Mouse (Mus musculus) embryonic facial prominence, embryonic 11.5 days (tissue): Measurements from ENCODE around the gene Med9. TPM values are rescaled to one million over a fixed set of nuclear protein-coding genes. Genes with fewer than 3 reads are reported as not detected.

Experiments used
- ATAC-seq: fragments of 200-750 bp; cut with Nextera tagmentation; replicated peaks from 2 replicates; pipeline ENCODE4 v1.8.0; 2017; ENCODE audit warnings: low read depth; ENCODE audit not compliant: insufficient number of reproducible peaks, low FRiP score, low TSS enrichment
- DNase-seq: peaks from one replicate; pipeline ENCODE4 v3.0.0-alpha.2; 2015; ENCODE audit warnings: low spot score
- H3K27ac ChIP-seq: fragments of 300-500 bp; sonication (generic); replicated peaks from 2 replicates; pipeline ENCODE4 v1.5.1; 2014; ENCODE audit warnings: mild to moderate bottlenecking, low read depth, low read length, control low read depth
- H3K27me3 ChIP-seq: fragments of 300-500 bp; sonication (generic); 2 replicates; pipeline ENCODE4 v1.6.1; 2014; ENCODE audit warnings: mild to moderate bottlenecking, low read length, moderate library complexity, mixed read lengths; ENCODE audit not compliant: control insufficient read depth, insufficient read depth
- H3K36me3 ChIP-seq: fragments of 300-500 bp; sonication (generic); replicated peaks from 2 replicates; pipeline ENCODE4 v1.6.1; 2014; ENCODE audit warnings: low read depth, mild to moderate bottlenecking, low read length, moderate library complexity, mixed read lengths; ENCODE audit not compliant: control insufficient read depth, insufficient read depth
- H3K4me1 ChIP-seq: fragments of 300-500 bp; sonication (generic); 2 replicates; pipeline ENCODE4 v1.6.1; 2014; ENCODE audit warnings: low read length, mixed read lengths; ENCODE audit not compliant: control insufficient read depth, insufficient read depth
- H3K4me2 ChIP-seq: fragments of 300-500 bp; sonication (generic); 2 replicates; pipeline ENCODE4 v1.6.1; 2014; ENCODE audit warnings: low read depth, mild to moderate bottlenecking, control low read depth, low read length, moderate library complexity
- H3K4me3 ChIP-seq: fragments of 300-500 bp; sonication (generic); 2 replicates; pipeline ENCODE4 v1.5.1; 2014; ENCODE audit warnings: low read depth, low read length, control low read depth
- H3K9ac ChIP-seq: fragments of 300-500 bp; sonication (generic); replicated peaks from 2 replicates; pipeline ENCODE4 v1.6.1; 2014; ENCODE audit warnings: mild to moderate bottlenecking, control low read depth, low read length
- H3K9me3 ChIP-seq: fragments of 300-500 bp; sonication (generic); replicated peaks from 2 replicates; pipeline ENCODE4 v1.6.1; 2016; ENCODE audit warnings: mild to moderate bottlenecking, low read length, inconsistent platforms, mixed read lengths; ENCODE audit not compliant: control insufficient read depth
- WGBS: fragments of 180-500 bp; shearing (Covaris S2); extraction: QIAGEN DNeasy Blood & Tissue Kit; methylation state at CpG from one replicate; pipeline ENCODE4 v1.1.7; 2014; 5-methylcytosine and 5-hydroxymethylcytosine counted together
- polyA plus RNA-seq: library from polyadenylated mRNA; unstranded; fragments of >200 nt; fragmentation: Nextera tagmentation; extraction: Ambion mirVana; gene quantifications from 2 replicates; pipeline ENCODE4 v1.2.1, GENCODE M21; 2014

Med9 gene
- polyA plus RNA-seq, 1 experiment from 2014 or later = 40.9 TPM

GRCm38 (mm10) chr11:60005866-60006265, 57.9 kb downstream of the Med9 start:
- Histone ChIP-seq H3K4me3 (no peak overlapping the region), H3K4me2 (no peak overlapping the region), H3K9ac (no peak overlapping the region), H3K4me1 (no peaks in the 10 kb centered on the region), H3K9me3 (no peaks in the 10 kb centered on the region), H3K27me3 (no peaks in the 10 kb centered on the region), H3K36me3 (no peaks in the 10 kb centered on the region), H3K27ac (no peak overlapping the region)
- DNase-seq (no peak), ATAC-seq (no peak)
- WGBS = 79% methylated on average over 3 of the region's 3 CpGs

- H3K4me1 ChIP-seq = no peaks in the 10 kb centered on the region
- no peak for ATAC-seq
- H3K9ac ChIP-seq = no peak overlapping the region
- H3K4me3 ChIP-seq = no peak overlapping the region
- DNase-seq = no peak
- no peaks in the 10 kb centered on the region for H3K27me3 ChIP-seq
- 80% methylated on average over 3 of the region's 3 CpGs for WGBS
- no peak overlapping the region for H3K27ac ChIP-seq
- no peak overlapping the region for H3K4me2 ChIP-seq
- H3K9me3 ChIP-seq = no peaks in the 10 kb centered on the region
- H3K36me3 ChIP-seq = no peaks in the 10 kb centered on the region
Observed at GRCm38 (mm10) chr11:60009451-60009850, 61.4 kb downstream of the Med9 start.

GRCm38 (mm10) chr11:60011516-60011915, 63.5 kb downstream of the Med9 start:
- WGBS = 85% methylated on average over 3 of the region's 3 CpGs
- no peaks in the 10 kb centered on the region for H3K27me3 ChIP-seq
- no peak for DNase-seq
- no peak overlapping the region for H3K4me2 ChIP-seq
- no peak overlapping the region for H3K4me3 ChIP-seq
- H3K36me3 ChIP-seq = no peaks in the 10 kb centered on the region
- H3K9me3 ChIP-seq = no peaks in the 10 kb centered on the region
- H3K9ac ChIP-seq = no peak overlapping the region
- no peak overlapping the region for H3K27ac ChIP-seq
- ATAC-seq = no peak
- H3K4me1 ChIP-seq = no peaks in the 10 kb centered on the region

Other genes with a start within 250 kb of the Med9 start
- 1.2 and 1.4 TPM in 2 replicates for gene Pld6, start 160.6 kb upstream of the Med9 start, polyA plus RNA-seq
- gene Flcn, start 138.2 kb upstream of the Med9 start, polyA plus RNA-seq = 23.9 and 26.1 TPM in 2 replicates
- gene Nt5m, start 108.8 kb upstream of the Med9 start, polyA plus RNA-seq = 37.1 and 41.0 TPM in 2 replicates
- 238 and 239 TPM in 2 replicates for gene Cops3, start 108.4 kb upstream of the Med9 start, polyA plus RNA-seq
- 2.2 TPM in 2 replicates for gene Rasd1, start 16.7 kb downstream of the Med9 start, polyA plus RNA-seq
- 6.1 and 7.3 TPM in 2 replicates for gene Pemt, start 98.3 kb downstream of the Med9 start, polyA plus RNA-seq
- gene Rai1, start 156.8 kb downstream of the Med9 start, polyA plus RNA-seq = 21.0 and 24.8 TPM in 2 replicates